Mouse (Mus musculus) MEL (cell line): ENCODE data around the gene Iqcj.

ENCODE experiments used
- CTCF ChIP-seq, 3 experiments: IDR thresholded peaks in 2 of 3; conservative IDR thresholded peaks in 1 of 3; 2 replicates each; pipeline ENCODE4 v1.5.1; 2011 to 2012; ENCODE audit warnings: low read length in 3 of 3, low read depth in 2 of 3, mild to moderate bottlenecking in 2 of 3, improper control_type of control experiment in 1 of 3, inconsistent platforms in 1 of 3, mixed read lengths in 1 of 3, moderate library complexity in 1 of 3; ENCODE audit not compliant: control insufficient read depth in 1 of 3, insufficient read depth in 1 of 3, poor library complexity in 1 of 3, severe bottlenecking in 1 of 3
- EP300 ChIP-seq, 2 experiments: IDR thresholded peaks; 2 replicates each; pipeline ENCODE4 v1.6.1; 2011; ENCODE audit warnings: improper control_type of control experiment in 2 of 2, low read length in 2 of 2, low read depth in 1 of 2, mild to moderate bottlenecking in 1 of 2
- GATA1 ChIP-seq: IDR thresholded peaks from 2 replicates; pipeline ENCODE4 v1.6.1; 2011; ENCODE audit warnings: low read depth, low read length, improper control_type of control experiment
- JUND ChIP-seq: IDR thresholded peaks from 2 replicates; pipeline ENCODE4 v1.6.1; 2011; ENCODE audit warnings: low read depth, mild to moderate bottlenecking, improper control_type of control experiment, low read length
- MAX ChIP-seq: IDR thresholded peaks from 2 replicates; pipeline ENCODE4 v1.6.1; 2011; ENCODE audit warnings: low read length, improper control_type of control experiment
- MXI1 ChIP-seq: IDR thresholded peaks from 2 replicates; pipeline ENCODE4 v1.6.1; 2011; ENCODE audit warnings: mild to moderate bottlenecking, low read depth, low read length, improper control_type of control experiment
- MYB ChIP-seq: IDR thresholded peaks from 2 replicates; pipeline ENCODE4 v1.6.1; 2011; ENCODE audit warnings: mild to moderate bottlenecking, low read depth, low read length, improper control_type of control experiment
- MYC ChIP-seq: IDR thresholded peaks from 2 replicates; pipeline ENCODE4 v1.6.1; 2011; ENCODE audit warnings: low read depth, mild to moderate bottlenecking, low read length, improper control_type of control experiment, moderate library complexity
- POLR2A ChIP-seq, 2 experiments: IDR thresholded peaks; 2 replicates each; pipeline ENCODE4 v1.6.1; 2011 to 2012; ENCODE audit warnings: low read length in 2 of 2, mild to moderate bottlenecking in 2 of 2, control low read depth in 1 of 2, improper control_type of control experiment in 1 of 2, low read depth in 1 of 2, moderate library complexity in 1 of 2; ENCODE audit not compliant: control insufficient read depth in 1 of 2, insufficient read depth in 1 of 2, poor library complexity in 1 of 2
- RAD21 ChIP-seq: IDR thresholded peaks from 2 replicates; pipeline ENCODE4 v1.6.1; 2011; ENCODE audit warnings: mild to moderate bottlenecking, low read depth, low read length, improper control_type of control experiment
- UBTF ChIP-seq: IDR thresholded peaks from 2 replicates; pipeline ENCODE4 v1.6.1; 2012; ENCODE audit warnings: low read depth, mild to moderate bottlenecking, inconsistent platforms, low read length, improper control_type of control experiment, moderate library complexity, borderline replicate concordance; ENCODE audit not compliant: insufficient read depth
- USF1 ChIP-seq: IDR thresholded peaks from 2 replicates; pipeline ENCODE4 v1.6.1; 2014; ENCODE audit warnings: low read depth, mild to moderate bottlenecking, inconsistent platforms, low read length, improper control_type of control experiment, moderate library complexity

DNA sequence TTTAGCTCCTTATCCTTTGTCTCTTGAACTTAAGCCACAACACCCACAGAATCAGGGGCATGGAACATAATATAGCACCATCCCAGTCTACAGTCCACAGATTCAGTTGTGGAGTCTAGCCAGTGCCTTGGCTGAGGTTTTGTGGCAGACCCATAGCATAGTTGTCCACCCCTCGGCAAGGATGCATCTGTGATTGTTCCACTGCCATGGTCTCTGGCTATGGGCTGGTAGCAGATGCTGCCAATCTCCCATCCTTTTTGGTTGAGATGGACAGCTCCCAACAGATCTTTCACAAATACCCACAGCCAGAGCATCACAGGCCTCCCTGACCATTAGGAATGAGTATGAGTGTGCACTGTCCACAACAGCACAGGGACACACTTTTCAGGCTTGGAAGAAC is 5.8 kb upstream of the Iqcj start:
- no peak for TF ChIP-seq POLR2A (IDR thresholded peaks at IDR 0.05; ENCODE audit: control insufficient read depth in 1 of 2, insufficient read depth in 1 of 2, low read depth in 1 of 2, low read length in 2 of 2, poor library complexity in 1 of 2)
- no peak for TF ChIP-seq MXI1
- TF ChIP-seq MYB = no peak
- TF ChIP-seq CTCF (IDR thresholded peaks at IDR 0.05 in 2 of 3, conservative IDR thresholded peaks at IDR 0.05 in 1 of 3; ENCODE audit: control insufficient read depth in 1 of 3, insufficient read depth in 1 of 3, low read depth in 2 of 3, low read length in 3 of 3, poor library complexity in 1 of 3, severe bottlenecking in 1 of 3) = no peak
- TF ChIP-seq MAX = no peak
- no peak for TF ChIP-seq MYC
- TF ChIP-seq GATA1 = no peak
- no peak for TF ChIP-seq USF1
- no peak for TF ChIP-seq UBTF
- TF ChIP-seq EP300 (IDR thresholded peaks at IDR 0.05; ENCODE audit: low read depth in 1 of 2, low read length in 2 of 2) = no peak
- TF ChIP-seq JUND = no peak
- TF ChIP-seq RAD21 = no peak
